Mouse (Mus musculus): ENCODE measurements around the gene Sord. TPM values are rescaled to one million over a fixed set of nuclear protein-coding genes. Genes with fewer than 3 reads are reported as not detected.
"Not testable (repeated sequence)": the region's sequence is repeated elsewhere in the genome, so short reads cannot be mapped to it uniquely, and the experiment has no call there.

The Sord gene
- 24.1 and 28.7 TPM in 2 replicates for polyA plus RNA-seq (2015; fragmentation: Nextera tagmentation; extraction: Ambion mirVana)

DNA sequence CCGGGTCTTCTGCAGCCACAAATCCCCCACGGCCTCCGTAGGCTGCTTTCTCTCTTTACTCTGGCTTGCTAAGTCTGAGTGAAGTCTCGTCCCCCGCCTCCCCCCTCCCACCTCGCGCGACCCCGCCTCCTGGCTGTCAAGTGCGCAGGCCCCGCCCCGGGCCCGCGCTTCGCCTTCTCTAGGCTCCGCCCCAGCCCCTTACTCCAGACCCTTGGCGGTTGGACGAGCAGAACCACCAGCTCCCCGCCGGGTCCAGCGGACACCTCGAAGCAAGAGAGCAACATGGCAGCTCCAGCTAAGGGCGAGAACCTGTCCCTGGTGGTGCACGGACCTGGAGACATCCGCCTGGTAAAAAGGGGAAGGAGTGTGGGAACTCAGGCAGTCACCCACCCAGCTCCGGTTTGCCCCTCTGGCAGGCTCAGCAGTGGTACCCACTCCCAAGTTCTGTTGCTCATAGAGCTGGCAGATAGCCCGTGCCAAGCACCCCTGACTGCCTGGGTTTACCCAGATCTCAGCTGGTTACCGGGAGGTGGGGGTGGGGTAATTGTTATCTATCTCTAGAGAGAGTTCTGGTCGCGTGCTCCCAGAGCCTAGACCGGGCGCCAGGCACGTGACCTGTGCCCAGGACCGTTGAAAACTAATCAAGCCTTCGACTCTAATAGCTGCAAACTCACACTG is at the start of gene Sord:
Gene Sord (plus strand): TSS at position 139 of the 678 bp plus-strand sequence.
- under 1% methylated on average over 35 of the region's 35 CpGs for WGBS
- no peaks in the 10 kb centered on the region for H3K27me3 ChIP-seq
- no peaks in the 10 kb centered on the region for H3K9me3 ChIP-seq (replicated peaks)
- peak within 1 kb of the TSS; percentile 84 for H3K4me2 ChIP-seq (replicated peaks)
- H3K4me1 ChIP-seq: peaks cover 11% of the 10 kb centered on the region
- no peaks in the 10 kb centered on the region for H3K36me3 ChIP-seq
- H3K9ac ChIP-seq: peak within 1 kb of the TSS; percentile 31
- ATAC-seq (ENCODE audit: insufficient number of reproducible peaks, low FRiP score, low TSS enrichment, low read depth): peak; percentile 92
- peak within 1 kb of the TSS; percentile 87 for H3K27ac ChIP-seq (replicated peaks)
- H3K4me3 ChIP-seq (replicated peaks): peak within 1 kb of the TSS; percentile 62

DNA sequence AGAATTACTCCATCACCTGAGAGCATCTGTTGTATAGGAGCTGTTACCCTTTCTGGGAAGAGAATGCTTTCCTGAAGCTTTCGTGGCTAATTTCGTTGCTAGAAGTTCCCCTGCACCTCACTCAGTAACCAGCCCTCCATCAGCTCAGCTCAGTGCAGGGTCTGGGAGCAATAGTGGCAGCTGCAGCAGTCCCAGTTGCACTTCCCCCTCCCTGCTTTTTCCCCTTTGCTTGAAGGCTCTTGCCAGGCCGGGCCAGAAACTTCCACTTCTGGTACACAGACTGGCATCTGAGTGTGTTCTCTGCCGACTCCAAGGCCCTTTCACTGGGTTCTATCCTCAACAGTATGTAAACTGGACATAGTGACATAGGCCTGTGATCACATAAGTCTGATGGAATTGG is 49.5 kb upstream of the Sord start:
- Histone ChIP-seq H3K9ac (no peak overlapping the region), H3K4me2 (replicated peaks) (no peak overlapping the region), H3K27me3 (no peaks in the 10 kb centered on the region), H3K4me1 (no peaks in the 10 kb centered on the region), H3K4me3 (replicated peaks) (no peak overlapping the region), H3K27ac (replicated peaks) (no peak overlapping the region), H3K36me3 (no peaks in the 10 kb centered on the region), H3K9me3 (replicated peaks) (no peaks in the 10 kb centered on the region)
- 81% methylated on average over 4 of the region's 4 CpGs for WGBS
- ATAC-seq (ENCODE audit: insufficient number of reproducible peaks, low FRiP score, low TSS enrichment, low read depth): no peak

DNA sequence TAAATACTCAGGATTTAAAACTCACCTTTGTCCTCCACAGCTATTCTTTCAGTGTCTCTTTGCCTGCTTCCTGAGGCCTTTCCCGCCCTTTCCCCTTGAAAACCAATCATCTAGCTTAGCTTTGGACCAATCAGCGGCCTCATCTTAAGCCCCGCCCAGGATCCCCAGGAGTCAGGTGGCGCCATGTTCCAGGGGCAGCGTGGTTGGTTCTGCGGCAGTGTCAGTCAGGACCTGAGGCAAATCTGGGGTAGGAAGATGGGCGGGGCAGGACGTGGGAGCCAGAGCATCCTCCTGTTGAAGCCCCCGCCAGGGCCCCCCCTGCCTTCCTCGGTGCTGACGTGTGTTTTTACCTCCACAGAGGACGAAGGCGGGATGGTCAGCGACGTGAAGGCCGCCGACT is 48.4 kb upstream of the Sord start, which contains the start of the genes Patl2 and Terb2:
Gene Patl2 (minus strand): TSS at position 84 of the 400 bp plus-strand sequence.
Gene Terb2 (plus strand): TSS at position 167 of the 400 bp plus-strand sequence.
- Histone ChIP-seq H3K27ac (replicated peaks) (no peak within 1 kb of the TSS), H3K27me3 (no peaks in the 10 kb centered on the region), H3K36me3 (no peaks in the 10 kb centered on the region), H3K9me3 (replicated peaks) (no peaks in the 10 kb centered on the region), H3K4me1 (no peaks in the 10 kb centered on the region), H3K4me3 (replicated peaks) (no peak within 1 kb of the TSS), H3K4me2 (replicated peaks) (no peak within 1 kb of the TSS), H3K9ac (no peak within 1 kb of the TSS)
- 84% methylated on average over 17 of the region's 17 CpGs for WGBS
- no peak for ATAC-seq (ENCODE audit: insufficient number of reproducible peaks, low FRiP score, low TSS enrichment, low read depth)

DNA sequence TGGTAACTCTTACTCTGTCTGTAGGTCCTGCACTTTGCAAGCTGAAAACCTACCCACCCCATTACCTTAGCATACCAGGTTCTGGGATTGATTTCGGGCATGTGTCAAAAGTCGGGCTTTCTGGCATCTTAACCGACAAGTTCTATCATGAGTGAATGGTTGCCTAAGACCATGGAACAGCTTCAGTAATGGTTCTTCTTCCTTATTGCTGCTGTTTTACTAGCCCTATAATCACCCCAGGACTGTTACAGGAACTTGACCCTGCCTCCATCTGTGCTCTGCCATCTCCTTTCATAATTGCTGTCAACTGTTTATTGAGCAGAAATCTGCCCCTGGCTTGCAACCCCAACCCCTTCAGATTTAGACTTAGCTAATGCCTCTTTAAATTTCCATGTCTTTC is 47.8 kb upstream of the Sord start:
- ATAC-seq (ENCODE audit: insufficient number of reproducible peaks, low FRiP score, low TSS enrichment, low read depth): no peak
- no peaks in the 10 kb centered on the region for H3K9me3 ChIP-seq (replicated peaks)
- 73% methylated on average over 3 of the region's 3 CpGs for WGBS

DNA sequence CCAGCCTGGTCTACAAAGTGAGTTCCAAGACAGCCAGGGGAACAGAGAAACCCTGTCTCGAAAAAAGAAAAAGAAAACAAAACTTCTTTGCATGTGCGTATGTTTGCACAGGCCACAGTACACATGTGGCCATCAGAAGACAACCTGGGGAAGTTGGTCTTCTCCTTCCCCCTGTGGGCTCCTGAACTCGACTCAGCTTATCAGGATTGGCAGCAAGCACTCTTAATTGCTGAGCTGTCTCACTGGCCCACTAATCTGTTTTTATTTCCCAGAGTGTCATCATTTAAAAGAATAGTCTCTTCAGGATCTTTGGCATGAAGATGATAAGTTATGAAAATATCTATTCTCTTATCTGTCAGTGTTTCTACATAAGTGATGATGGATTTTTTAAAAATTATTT is 42.7 kb upstream of the Sord start:
- WGBS: 68% methylated on average over 3 of the region's 3 CpGs
- Histone ChIP-seq H3K4me3 (replicated peaks) (no peak overlapping the region), H3K27me3 (no peaks in the 10 kb centered on the region), H3K4me1 (no peaks in the 10 kb centered on the region), H3K36me3 (no peaks in the 10 kb centered on the region), H3K27ac (replicated peaks) (no peak overlapping the region), H3K9me3 (replicated peaks) (no peaks in the 10 kb centered on the region), H3K4me2 (replicated peaks) (no peak overlapping the region), H3K9ac (no peak overlapping the region)
- ATAC-seq (ENCODE audit: insufficient number of reproducible peaks, low FRiP score, low TSS enrichment, low read depth): no peak

More for the DNA sequence above, 47.8 kb upstream of the Sord start:
- Histone ChIP-seq H3K27me3 (no peaks in the 10 kb centered on the region), H3K9ac (no peak overlapping the region), H3K4me2 (replicated peaks) (no peak overlapping the region), H3K36me3 (no peaks in the 10 kb centered on the region), H3K27ac (replicated peaks) (no peak overlapping the region), H3K4me3 (replicated peaks) (no peak overlapping the region), H3K4me1 (no peaks in the 10 kb centered on the region)

DNA sequence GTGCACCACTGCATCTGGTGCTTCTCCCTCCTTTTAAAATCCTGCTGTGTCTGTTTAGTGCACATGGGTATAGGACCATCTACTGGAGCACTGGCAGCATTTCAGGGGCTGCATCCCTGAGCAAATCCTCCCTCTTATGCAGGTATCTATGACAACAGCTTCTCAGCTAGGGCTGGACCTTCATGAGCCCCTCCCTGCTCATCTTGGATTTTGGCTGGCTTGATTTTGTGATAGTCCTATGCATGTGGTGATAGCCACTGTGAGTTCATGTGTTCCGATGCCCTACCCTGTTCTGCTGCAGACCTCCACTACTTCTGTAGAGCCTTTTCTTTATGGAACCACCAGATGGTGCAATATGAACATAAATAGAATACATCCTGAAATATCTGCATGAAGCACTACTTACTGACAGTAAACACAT is 40.0 kb upstream of the Sord start:
- WGBS: 66% methylated on average over 1 of the region's 1 CpGs
- Histone ChIP-seq H3K9ac (no peak overlapping the region), H3K36me3 (no peaks in the 10 kb centered on the region), H3K27ac (replicated peaks) (no peak overlapping the region), H3K4me1 (no peaks in the 10 kb centered on the region), H3K4me3 (replicated peaks) (no peak overlapping the region), H3K4me2 (replicated peaks) (no peak overlapping the region), H3K9me3 (replicated peaks) (no peaks in the 10 kb centered on the region), H3K27me3 (no peaks in the 10 kb centered on the region)
- no peak for ATAC-seq (ENCODE audit: insufficient number of reproducible peaks, low FRiP score, low TSS enrichment, low read depth)

DNA sequence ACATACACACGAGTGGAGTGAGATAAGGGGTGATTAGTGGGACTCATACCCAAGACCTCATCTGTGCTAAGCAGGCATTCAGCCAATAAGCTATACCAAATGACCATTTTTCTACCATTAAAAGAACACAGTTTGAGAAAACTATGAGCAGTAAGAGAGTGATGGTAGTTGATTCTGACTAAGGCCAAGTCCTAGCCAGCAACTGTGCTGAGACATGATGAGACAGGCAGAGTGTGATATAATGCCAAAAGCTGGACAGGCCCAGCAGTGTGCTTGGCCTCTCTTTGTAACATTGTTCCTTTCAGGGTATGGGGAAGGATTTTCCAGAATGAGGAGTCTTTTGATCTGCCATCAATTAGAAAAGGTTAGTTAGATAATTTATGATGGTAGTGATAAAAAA is 33.0 kb upstream of the Sord start:
- WGBS: 79% methylated on average over 1 of the region's 1 CpGs
- no peak overlapping the region for H3K27ac ChIP-seq (replicated peaks)
- no peak overlapping the region for H3K9ac ChIP-seq
- no peaks in the 10 kb centered on the region for H3K4me1 ChIP-seq
- no peaks in the 10 kb centered on the region for H3K9me3 ChIP-seq (replicated peaks)
- H3K36me3 ChIP-seq: no peaks in the 10 kb centered on the region
- ATAC-seq (ENCODE audit: insufficient number of reproducible peaks, low FRiP score, low TSS enrichment, low read depth): no peak
- H3K4me3 ChIP-seq (replicated peaks): no peak overlapping the region
- H3K27me3 ChIP-seq: no peaks in the 10 kb centered on the region
- H3K4me2 ChIP-seq (replicated peaks): no peak overlapping the region

DNA sequence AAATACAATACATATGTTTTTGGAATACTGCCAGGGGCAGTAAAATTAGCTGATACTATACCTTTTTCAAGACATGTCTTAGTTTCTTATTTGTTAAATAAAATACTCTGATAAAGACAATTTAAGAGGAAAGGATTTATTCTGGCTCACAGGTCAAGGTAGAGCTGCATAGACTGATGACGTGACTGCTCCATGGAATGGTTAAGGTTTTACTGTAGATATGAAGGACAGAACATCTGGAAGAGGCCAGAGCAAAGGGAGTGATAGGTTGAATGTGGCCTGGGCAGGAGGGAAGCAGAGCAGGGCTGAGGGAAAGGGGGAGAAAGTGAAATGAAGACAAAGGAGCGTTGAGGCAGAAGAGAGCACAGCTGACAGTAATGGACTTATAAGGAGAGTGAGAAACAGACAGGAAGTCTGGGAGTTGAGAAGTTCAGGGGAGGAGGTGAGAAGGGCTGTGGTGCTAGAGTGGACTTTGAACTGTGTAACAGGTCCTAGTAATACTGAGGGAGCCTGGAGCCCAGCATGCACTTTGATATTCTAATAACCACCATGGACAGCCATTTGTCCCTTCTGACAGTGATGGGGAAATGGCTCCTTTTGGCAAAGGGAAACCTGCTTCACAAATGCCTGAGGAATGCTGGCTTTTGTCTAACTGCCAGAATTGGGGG is 28.0 kb upstream of the Sord start:
- no peak overlapping the region for H3K4me3 ChIP-seq (replicated peaks)
- H3K9me3 ChIP-seq (replicated peaks): no peaks in the 10 kb centered on the region
- H3K4me2 ChIP-seq (replicated peaks): no peak overlapping the region
- H3K36me3 ChIP-seq: no peaks in the 10 kb centered on the region
- H3K27me3 ChIP-seq: no peaks in the 10 kb centered on the region
- no peak for ATAC-seq (ENCODE audit: insufficient number of reproducible peaks, low FRiP score, low TSS enrichment, low read depth)
- H3K27ac ChIP-seq (replicated peaks): no peak overlapping the region
- 65% methylated on average over 2 of the region's 2 CpGs for WGBS
- H3K4me1 ChIP-seq: no peaks in the 10 kb centered on the region
- H3K9ac ChIP-seq: no peak overlapping the region

DNA sequence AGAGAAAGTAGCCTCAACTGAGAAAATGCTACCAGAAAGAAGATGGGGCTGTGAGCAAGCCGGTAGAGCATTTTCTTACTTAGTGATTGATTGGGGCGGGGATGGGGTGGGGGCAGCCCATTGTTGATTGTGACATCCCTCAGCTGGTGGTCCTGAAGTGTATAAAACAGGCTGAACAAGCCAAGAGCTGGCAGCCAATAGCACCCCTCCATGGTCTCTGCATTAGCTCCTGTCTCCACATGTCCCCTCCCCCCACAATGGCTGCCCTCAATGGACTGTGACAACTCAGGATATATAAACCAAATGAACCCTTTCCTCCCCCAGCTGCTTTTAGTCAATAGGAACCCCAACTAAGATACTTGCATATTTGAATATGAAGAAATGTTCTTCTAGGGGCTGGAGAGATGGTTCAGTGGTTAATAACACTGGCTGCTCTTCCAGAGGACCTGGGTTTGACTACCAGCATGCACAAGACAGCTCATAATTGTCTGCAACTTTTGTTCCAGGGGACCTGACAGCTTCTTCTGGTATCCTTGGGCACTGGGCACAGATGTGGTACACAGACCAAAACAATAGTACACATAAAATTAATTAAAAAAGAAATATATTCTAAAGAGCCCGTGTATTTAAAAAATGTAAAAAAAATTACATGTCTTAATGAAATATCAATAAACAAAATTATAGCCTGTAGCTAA is 23.9 kb upstream of the Sord start:
- Histone ChIP-seq H3K9me3 (replicated peaks) (no peaks in the 10 kb centered on the region), H3K4me1 (no peaks in the 10 kb centered on the region), H3K27ac (replicated peaks) (no peak overlapping the region), H3K4me3 (replicated peaks) (no peak overlapping the region), H3K4me2 (replicated peaks) (no peak overlapping the region), H3K9ac (no peak overlapping the region), H3K36me3 (no peaks in the 10 kb centered on the region), H3K27me3 (no peaks in the 10 kb centered on the region)
- WGBS: 64% methylated on average over 3 of the region's 3 CpGs
- ATAC-seq (ENCODE audit: insufficient number of reproducible peaks, low FRiP score, low TSS enrichment, low read depth): no peak

DNA sequence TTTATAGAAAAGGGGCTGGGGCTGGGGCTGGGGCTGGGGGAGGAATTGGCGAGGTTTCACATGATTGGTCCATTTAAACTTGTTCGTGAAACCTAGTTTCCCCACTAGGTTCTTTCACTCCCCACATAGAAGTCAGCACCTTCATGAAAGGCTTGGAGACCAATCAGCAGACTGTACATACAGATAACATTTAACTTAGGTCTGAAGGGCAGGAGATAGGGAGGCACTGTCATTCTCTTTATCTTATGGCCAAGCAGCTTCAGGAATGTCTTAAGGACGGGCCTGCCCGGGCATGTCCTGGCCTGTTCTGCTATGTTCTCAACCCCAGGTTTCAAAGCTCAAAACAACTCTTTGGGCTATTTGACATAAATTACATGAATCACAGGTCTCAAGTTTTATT is 17.5 kb upstream of the Sord start:
- not testable (repeated sequence) for H3K4me1 ChIP-seq; H3K4me2 ChIP-seq (replicated peaks); H3K27me3 ChIP-seq; H3K36me3 ChIP-seq; H3K4me3 ChIP-seq (replicated peaks); H3K9ac ChIP-seq; ATAC-seq (ENCODE audit: insufficient number of reproducible peaks, low FRiP score, low TSS enrichment, low read depth); H3K9me3 ChIP-seq (replicated peaks); H3K27ac ChIP-seq (replicated peaks)
- 90% methylated on average over 4 of the region's 4 CpGs for WGBS

DNA sequence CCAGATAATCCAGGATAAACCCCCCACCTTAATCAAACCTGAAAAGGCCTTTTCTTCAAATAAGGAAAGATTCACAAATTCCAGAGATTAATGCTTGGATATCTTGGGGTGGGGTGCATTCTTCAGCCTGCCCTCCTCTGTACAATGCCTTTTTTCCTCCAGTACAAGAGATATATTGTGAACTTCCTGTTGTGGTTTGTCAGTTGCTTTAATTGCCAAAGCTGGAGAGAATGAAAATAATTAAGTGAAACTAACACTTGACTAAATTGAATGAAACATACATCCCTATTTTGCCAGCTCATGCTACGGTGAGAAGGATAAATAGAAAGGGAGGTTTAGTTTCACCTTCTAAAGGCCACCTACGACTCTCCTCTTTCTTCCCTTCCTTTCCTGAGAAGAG is 16.3 kb upstream of the Sord start:
- H3K36me3 ChIP-seq: no peaks in the 10 kb centered on the region
- H3K4me3 ChIP-seq (replicated peaks): no peak overlapping the region
- H3K27ac ChIP-seq (replicated peaks): no peak overlapping the region
- H3K4me1 ChIP-seq: no peaks in the 10 kb centered on the region
- H3K27me3 ChIP-seq: no peaks in the 10 kb centered on the region
- no peak for ATAC-seq (ENCODE audit: insufficient number of reproducible peaks, low FRiP score, low TSS enrichment, low read depth)
- no peaks in the 10 kb centered on the region for H3K9me3 ChIP-seq (replicated peaks)
- WGBS: 73% methylated on average over 2 of the region's 2 CpGs
- H3K9ac ChIP-seq: no peak overlapping the region
- no peak overlapping the region for H3K4me2 ChIP-seq (replicated peaks)
